Mouse (Mus musculus) megakaryocyte-erythroid progenitor cell, adult 5-6 weeks (primary cell): Measurements from ENCODE around the gene Trmt6. TPM values are rescaled to one million over a fixed set of nuclear protein-coding genes. Genes with fewer than 3 reads are reported as not detected.

Experiments
- total RNA-seq, 2 experiments: library from RNA; stranded (forward) in 1 of 2; stranded (reverse) in 1 of 2; fragments of 200-1000, 215-1000 nt in 1 of 2; fragments of >200 nt in 1 of 2; fragmentation: Nextera tagmentation in 1 of 2; gene quantifications; 2 replicates each; pipeline ENCODE4 v1.2.3; 2014 to 2017

Gene Trmt6
- total RNA-seq, 2 experiments from 2014 or later = 47.5 to 56.6 TPM

Other genes starting within 250 kb of the Trmt6 start
- gene Gpcpd1, start 228.3 kb downstream of the Trmt6 start, total RNA-seq (2014; fragmentation: Nextera tagmentation) = 15.5 and 21.6 TPM in 2 replicates
- gene Gpcpd1, start 228.3 kb downstream of the Trmt6 start, total RNA-seq (2017) = 18.6 and 30.4 TPM in 2 replicates
- gene Shld1, start 129.1 kb downstream of the Trmt6 start, total RNA-seq (2014; fragmentation: Nextera tagmentation) = 1.5 and 6.1 TPM in 2 replicates
- 5.2 and 6.2 TPM in 2 replicates for gene Shld1, start 129.1 kb downstream of the Trmt6 start, total RNA-seq (2017)
- gene Chgb, start 34.8 kb downstream of the Trmt6 start, total RNA-seq (2014; fragmentation: Nextera tagmentation) = not detected in 2 replicates
- 0.28 and 0.53 TPM in 2 replicates for gene Chgb, start 34.8 kb downstream of the Trmt6 start, total RNA-seq (2017)
- 16.9 and 19.0 TPM in 2 replicates for gene Mcm8, start 86 bp upstream of the Trmt6 start, total RNA-seq (2014; fragmentation: Nextera tagmentation)
- gene Mcm8, start 86 bp upstream of the Trmt6 start, total RNA-seq (2017) = 16.6 and 19.0 TPM in 2 replicates
- 26.1 and 28.3 TPM in 2 replicates for gene Crls1, start 30.6 kb upstream of the Trmt6 start, total RNA-seq (2014; fragmentation: Nextera tagmentation)
- gene Crls1, start 30.6 kb upstream of the Trmt6 start, total RNA-seq (2017) = 45.2 and 49.1 TPM in 2 replicates
- gene Lrrn4, start 64.8 kb upstream of the Trmt6 start, total RNA-seq (2014; fragmentation: Nextera tagmentation) = not detected in 2 replicates
- gene Lrrn4, start 64.8 kb upstream of the Trmt6 start, total RNA-seq (2017) = not detected in 2 replicates
- gene Fermt1, start 129.9 kb upstream of the Trmt6 start, total RNA-seq (2014; fragmentation: Nextera tagmentation) = not detected in 2 replicates
- gene Fermt1, start 129.9 kb upstream of the Trmt6 start, total RNA-seq (2017) = not detected in 2 replicates